12 mouse cellular contexts compared by ENCODE assay signal in genomic region chr19:8788521-8788920, GRCm38 (mm10). TPM values are rescaled to one million over a fixed set of nuclear protein-coding genes. Genes with fewer than 3 reads are reported as not detected.
DNase-seq lines count a peak whose midpoint lies in the region; ATAC-seq and TF ChIP-seq lines count a peak whose summit lies in the region.
"Had no signal": no experiment of that assay in that cellular context is flagged by ENCODE, and none has a peak within 500 bp of the region (broad histone marks: within the 10 kb centered on the region; RNA-seq: fewer than 3 reads in every experiment).

No protein-coding gene starts in this region.

- 0 out of 2 replicates have a peak, but pooled peaks cover 6% of the 10 kb centered on the region for H3K9me3 ChIP-seq in limb, embryonic 13.5 days
- H3K9me3 ChIP-seq in limb, embryonic 10.5 days (replicated peaks), result no peaks in the 10 kb centered on the region
- H3K9me3 ChIP-seq in embryonic facial prominence, embryonic 10.5 days, result 0 out of 2 replicates have a peak, but pooled peaks cover 2% of the 10 kb centered on the region
- H3K9me3 ChIP-seq in hindbrain, postnatal 0 days (ENCODE audit: low read length), result no peaks in the 10 kb centered on the region

- H3K27me3 ChIP-seq in limb, embryonic 13.5 days, result no peaks in the 10 kb centered on the region
- no peaks in the 10 kb centered on the region for H3K27me3 ChIP-seq in limb, embryonic 10.5 days (ENCODE audit: low read depth, poor library complexity, severe bottlenecking)
- H3K27me3 ChIP-seq in embryonic facial prominence, embryonic 10.5 days (replicated peaks; ENCODE audit: low read depth, poor library complexity, severe bottlenecking), result no peaks in the 10 kb centered on the region
- no peaks in the 10 kb centered on the region for H3K27me3 ChIP-seq in hindbrain, postnatal 0 days (ENCODE audit: insufficient read depth, low read length)

- no peak overlapping the region for H3K27ac ChIP-seq in limb, embryonic 13.5 days
- H3K27ac ChIP-seq in limb, embryonic 10.5 days, result no peak overlapping the region
- no peak overlapping the region for H3K27ac ChIP-seq in embryonic facial prominence, embryonic 10.5 days (replicated peaks)
- peak overlapping the region; percentile 42; the same call in 1 of the 2 replicates for H3K27ac ChIP-seq in hindbrain, postnatal 0 days
- H3K27ac ChIP-seq: liver, embryonic 14.5 days had no signal

- H3K4me1 ChIP-seq in limb, embryonic 13.5 days, result peaks cover 8% of the 10 kb centered on the region
- H3K4me1 ChIP-seq in limb, embryonic 10.5 days, result peaks cover 19% of the 10 kb centered on the region
- H3K4me1 ChIP-seq in embryonic facial prominence, embryonic 10.5 days, result peaks cover 28% of the 10 kb centered on the region
- no peaks in the 10 kb centered on the region for H3K4me1 ChIP-seq in hindbrain, postnatal 0 days (ENCODE audit: insufficient read depth, low read length)

- peak overlapping the region; percentile 48 for H3K9ac ChIP-seq in limb, embryonic 13.5 days
- no peak overlapping the region for H3K9ac ChIP-seq in hindbrain, postnatal 0 days (replicated peaks; ENCODE audit: low read length)
- H3K9ac ChIP-seq: liver, embryonic 14.5 days had no signal

- 21% methylated on average over 3 of the region's 3 CpGs for WGBS in limb, embryonic 13.5 days
- 28% methylated on average over 3 of the region's 3 CpGs for WGBS in limb, embryonic 10.5 days
- WGBS in embryonic facial prominence, embryonic 10.5 days, result 19% methylated on average over 3 of the region's 3 CpGs
- WGBS in hindbrain, postnatal 0 days, result 22% methylated on average over 3 of the region's 3 CpGs

- H3K4me3 ChIP-seq in limb, embryonic 13.5 days, result no peak overlapping the region
- H3K4me3 ChIP-seq in limb, embryonic 10.5 days, result no peak overlapping the region
- H3K4me3 ChIP-seq in embryonic facial prominence, embryonic 10.5 days, result peak overlapping the region; percentile 25; the same call in 1 of the 2 replicates
- H3K4me3 ChIP-seq in hindbrain, postnatal 0 days (ENCODE audit: low read length), result no peak overlapping the region
- H3K4me3 ChIP-seq: erythroblast, embryonic 14.5 days had no signal

- DNase-seq in limb, embryonic 10.5 days (ENCODE audit: low spot score), result no peak
- DNase-seq in R1 (ENCODE audit: low read depth, low spot score), result peak; percentile 57
- DNase-seq in embryonic facial prominence, embryonic 10.5 days (ENCODE audit: low spot score), result no peak
- peak; percentile 56 for DNase-seq in hindbrain, postnatal 0 days (ENCODE audit: low spot score)
- DNase-seq in kidney, adult 18-20 months, result no peak
- DNase-seq in urinary bladder, adult 2 months (ENCODE audit: low spot score), result no peak
- DNase-seq in kidney, adult 9 months, result no peak
- DNase-seq: gastrocnemius, postnatal 25 days; kidney, adult 11 months had no signal

- no peak for ATAC-seq in limb, embryonic 13.5 days (ENCODE audit: low FRiP score, low read depth)
- no peak for ATAC-seq in hindbrain, postnatal 0 days

- peaks cover 35% of the 10 kb centered on the region for H3K36me3 ChIP-seq in limb, embryonic 13.5 days
- H3K36me3 ChIP-seq in limb, embryonic 10.5 days, result peaks cover 38% of the 10 kb centered on the region
- peaks cover 42% of the 10 kb centered on the region for H3K36me3 ChIP-seq in embryonic facial prominence, embryonic 10.5 days (replicated peaks)
- H3K36me3 ChIP-seq in hindbrain, postnatal 0 days (ENCODE audit: insufficient read depth, low read length), result peaks cover 8% of the 10 kb centered on the region

- TF ChIP-seq CTCF in hindbrain, postnatal 0 days (IDR thresholded peaks at IDR 0.05; ENCODE audit: low read depth), result no peak

- H3K4me2 ChIP-seq in limb, embryonic 13.5 days (replicated peaks), result no peak overlapping the region
- H3K4me2 ChIP-seq in hindbrain, postnatal 0 days (ENCODE audit: low read depth, low read length), result no peak overlapping the region

RNA-seq across cellular contexts. Expression of gene Taf6l, which starts 2.3 kb away (rescaled TPM):
- 31.9 and 32.8 TPM in 2 replicates for polyA plus RNA-seq in limb, embryonic 13.5 days (2015; fragmentation: Nextera tagmentation; extraction: Ambion mirVana)
- 44.2 and 47.0 TPM in 2 replicates for polyA plus RNA-seq in limb, embryonic 10.5 days (2016; fragmentation: Nextera tagmentation; extraction: Ambion mirVana)
- 44.7 and 46.3 TPM in 2 replicates for polyA plus RNA-seq in embryonic facial prominence, embryonic 10.5 days (2016; fragmentation: Nextera tagmentation; extraction: Ambion mirVana)
- total RNA-seq in hindbrain, postnatal 0 days (2014; rRNA removed), result 30.1 and 38.9 TPM in 2 replicates
- polyA plus RNA-seq in hindbrain, postnatal 0 days (2015; fragmentation: Nextera tagmentation; extraction: Ambion mirVana), result 23.3 and 25.9 TPM in 2 replicates
- polyA plus RNA-seq in urinary bladder, adult 2 months (2012; rRNA removed), result 7.7 and 8.4 TPM in 2 replicates

RNA-seq across cellular contexts. Expression of gene Polr2g, which starts 9.9 kb away (rescaled TPM):
- polyA plus RNA-seq in limb, embryonic 13.5 days (2015; fragmentation: Nextera tagmentation; extraction: Ambion mirVana), result 183 and 185 TPM in 2 replicates
- 206 and 216 TPM in 2 replicates for polyA plus RNA-seq in limb, embryonic 10.5 days (2016; fragmentation: Nextera tagmentation; extraction: Ambion mirVana)
- 193 and 205 TPM in 2 replicates for polyA plus RNA-seq in embryonic facial prominence, embryonic 10.5 days (2016; fragmentation: Nextera tagmentation; extraction: Ambion mirVana)
- 52.7 and 78.3 TPM in 2 replicates for total RNA-seq in hindbrain, postnatal 0 days (2014; rRNA removed)
- 171 and 178 TPM in 2 replicates for polyA plus RNA-seq in hindbrain, postnatal 0 days (2015; fragmentation: Nextera tagmentation; extraction: Ambion mirVana)
- polyA plus RNA-seq in urinary bladder, adult 2 months (2012; rRNA removed), result 63.3 and 81.5 TPM in 2 replicates

RNA-seq across cellular contexts. Expression of gene Zbtb3, which starts 13.8 kb away (rescaled TPM):
- polyA plus RNA-seq in limb, embryonic 13.5 days (2015; fragmentation: Nextera tagmentation; extraction: Ambion mirVana), result 6.0 and 6.7 TPM in 2 replicates
- 5.9 and 6.1 TPM in 2 replicates for polyA plus RNA-seq in limb, embryonic 10.5 days (2016; fragmentation: Nextera tagmentation; extraction: Ambion mirVana)
- polyA plus RNA-seq in embryonic facial prominence, embryonic 10.5 days (2016; fragmentation: Nextera tagmentation; extraction: Ambion mirVana), result 6.5 and 6.9 TPM in 2 replicates
- 5.0 and 7.5 TPM in 2 replicates for total RNA-seq in hindbrain, postnatal 0 days (2014; rRNA removed)
- 4.4 and 4.7 TPM in 2 replicates for polyA plus RNA-seq in hindbrain, postnatal 0 days (2015; fragmentation: Nextera tagmentation; extraction: Ambion mirVana)
- polyA plus RNA-seq in urinary bladder, adult 2 months (2012; rRNA removed), result 2.1 and 2.5 TPM in 2 replicates

RNA-seq across cellular contexts. Expression of gene Tmem179b, which starts 14.3 kb away (rescaled TPM):
- polyA plus RNA-seq in limb, embryonic 13.5 days (2015; fragmentation: Nextera tagmentation; extraction: Ambion mirVana), result 62.7 and 66.2 TPM in 2 replicates
- 41.3 and 43.7 TPM in 2 replicates for polyA plus RNA-seq in limb, embryonic 10.5 days (2016; fragmentation: Nextera tagmentation; extraction: Ambion mirVana)
- polyA plus RNA-seq in embryonic facial prominence, embryonic 10.5 days (2016; fragmentation: Nextera tagmentation; extraction: Ambion mirVana), result 43.4 and 46.7 TPM in 2 replicates
- total RNA-seq in hindbrain, postnatal 0 days (2014; rRNA removed), result 29.5 and 31.0 TPM in 2 replicates
- polyA plus RNA-seq in hindbrain, postnatal 0 days (2015; fragmentation: Nextera tagmentation; extraction: Ambion mirVana), result 27.0 and 27.7 TPM in 2 replicates
- 56.9 and 88.4 TPM in 2 replicates for polyA plus RNA-seq in urinary bladder, adult 2 months (2012; rRNA removed)

RNA-seq across cellular contexts. Expression of gene Tmem223, which starts 17.7 kb away (rescaled TPM):
- 211 and 232 TPM in 2 replicates for polyA plus RNA-seq in limb, embryonic 13.5 days (2015; fragmentation: Nextera tagmentation; extraction: Ambion mirVana)
- 181 and 183 TPM in 2 replicates for polyA plus RNA-seq in limb, embryonic 10.5 days (2016; fragmentation: Nextera tagmentation; extraction: Ambion mirVana)
- 179 and 185 TPM in 2 replicates for polyA plus RNA-seq in embryonic facial prominence, embryonic 10.5 days (2016; fragmentation: Nextera tagmentation; extraction: Ambion mirVana)
- total RNA-seq in hindbrain, postnatal 0 days (2014; rRNA removed), result 269 and 347 TPM in 2 replicates
- polyA plus RNA-seq in hindbrain, postnatal 0 days (2015; fragmentation: Nextera tagmentation; extraction: Ambion mirVana), result 233 and 258 TPM in 2 replicates
- 97.8 and 112 TPM in 2 replicates for polyA plus RNA-seq in urinary bladder, adult 2 months (2012; rRNA removed)

Comparison
In these comparisons a context has a peak if more than half of its experiments do, and no peak if none do; other contexts are left out.
1. DNase-seq: peak in R1 (single experiment) and hindbrain, postnatal 0 days (single experiment); none in limb, embryonic 10.5 days (single experiment), embryonic facial prominence, embryonic 10.5 days (single experiment), kidney, adult 18-20 months (single experiment), urinary bladder, adult 2 months (single experiment) and kidney, adult 9 months (single experiment).